Mouse (Mus musculus) stomach, embryonic 16.5 days (tissue): ENCODE results near the gene B4galt5. TPM values are rescaled to one million over a fixed set of nuclear protein-coding genes. Genes with fewer than 3 reads are reported as not detected.

ENCODE experiments used
- ATAC-seq: fragments of 200-750 bp; cut with Nextera tagmentation; 2 replicates; pipeline ENCODE4 v1.8.0; 2017; ENCODE audit warnings: moderate number of reproducible peaks, moderate TSS enrichment; ENCODE audit not compliant: insufficient read depth, low FRiP score
- H3K27ac ChIP-seq: fragments of 300-500 bp; sonication (generic); 2 replicates; pipeline ENCODE4 v1.5.1; 2014; ENCODE audit warnings: low read length
- H3K27me3 ChIP-seq: fragments of 300-500 bp; sonication (generic); 2 replicates; pipeline ENCODE4 v1.6.1; 2014; ENCODE audit warnings: low read length, control low read depth, mixed read lengths; ENCODE audit not compliant: control insufficient read depth, insufficient read depth
- H3K36me3 ChIP-seq: fragments of 300-500 bp; sonication (generic); 2 replicates; pipeline ENCODE4 v1.6.1; 2014; ENCODE audit warnings: low read length; ENCODE audit not compliant: control insufficient read depth, insufficient read depth
- H3K4me1 ChIP-seq: fragments of 300-500 bp; sonication (generic); 2 replicates; pipeline ENCODE4 v1.6.1; 2014; ENCODE audit warnings: low read length, control low read depth, mixed read lengths; ENCODE audit not compliant: control insufficient read depth, insufficient read depth
- H3K4me2 ChIP-seq: fragments of 300-500 bp; sonication (generic); 2 replicates; pipeline ENCODE4 v1.6.1; 2014; ENCODE audit warnings: low read depth, low read length, mixed read lengths
- H3K4me3 ChIP-seq: fragments of 300-500 bp; sonication (generic); replicated peaks from 2 replicates; pipeline ENCODE4 v1.5.1; 2014; ENCODE audit warnings: mild to moderate bottlenecking, low read length
- H3K9ac ChIP-seq: fragments of 300-500 bp; sonication (generic); 2 replicates; pipeline ENCODE4 v1.6.1; 2014; ENCODE audit warnings: low read length
- H3K9me3 ChIP-seq: fragments of 300-500 bp; sonication (generic); replicated peaks from 2 replicates; pipeline ENCODE4 v1.6.1; 2016; ENCODE audit warnings: low read length, control low read depth; ENCODE audit not compliant: control insufficient read depth
- WGBS: fragments of 180-500 bp; shearing (Covaris S2); extraction: QIAGEN DNeasy Blood & Tissue Kit; methylation state at CpG from one replicate; pipeline ENCODE4 v1.1.7; 2014; 5-methylcytosine and 5-hydroxymethylcytosine counted together
- polyA plus RNA-seq: library from polyadenylated mRNA; unstranded; fragments of >200 nt; fragmentation: Nextera tagmentation; extraction: Ambion mirVana; gene quantifications from 2 replicates; pipeline ENCODE4 v1.2.1, GENCODE M21; 2015

Gene B4galt5
- polyA plus RNA-seq, 1 experiment from 2014 or later: 7.5 TPM

GRCm38 (mm10) chr2:167378972-167379371, 30.0 kb upstream of the B4galt5 start:
- H3K9ac ChIP-seq: no peak overlapping the region
- no peaks in the 10 kb centered on the region for H3K36me3 ChIP-seq
- no peak overlapping the region for H3K4me2 ChIP-seq
- ATAC-seq: no peak
- peaks cover 11% of the 10 kb centered on the region; the same call in 1 of the 2 replicates for H3K4me1 ChIP-seq
- H3K4me3 ChIP-seq: no peak overlapping the region
- H3K27me3 ChIP-seq: no peaks in the 10 kb centered on the region
- H3K9me3 ChIP-seq: no peaks in the 10 kb centered on the region
- 50% methylated on average over 4 of the region's 4 CpGs for WGBS
- 0 out of 2 replicates have a peak overlapping the region, but pooled peaks have one; percentile 30 for H3K27ac ChIP-seq

GRCm38 (mm10) chr2:167377697-167378096, 28.7 kb upstream of the B4galt5 start:
- 25% methylated on average over 3 of the region's 3 CpGs for WGBS
- ATAC-seq: no peak

GRCm38 (mm10) chr2:167376160-167376564, 27.2 kb upstream of the B4galt5 start:
- no peak for ATAC-seq
- Histone ChIP-seq H3K4me3 (no peak overlapping the region), H3K4me2 (no peak overlapping the region), H3K27me3 (no peaks in the 10 kb centered on the region), H3K9ac (no peak overlapping the region), H3K9me3 (no peaks in the 10 kb centered on the region), H3K27ac (no peak overlapping the region), H3K4me1 (0 out of 2 replicates have a peak, but pooled peaks cover 6% of the 10 kb centered on the region), H3K36me3 (no peaks in the 10 kb centered on the region)
- WGBS: 75% methylated on average over 8 of the region's 8 CpGs

More at GRCm38 (mm10) chr2:167377697-167378096, 28.7 kb upstream of the B4galt5 start:
- Histone ChIP-seq H3K36me3 (no peaks in the 10 kb centered on the region), H3K4me2 (no peak overlapping the region), H3K9me3 (no peaks in the 10 kb centered on the region), H3K4me3 (no peak overlapping the region), H3K27me3 (no peaks in the 10 kb centered on the region), H3K9ac (no peak overlapping the region), H3K27ac (no peak overlapping the region), H3K4me1 (0 out of 2 replicates have a peak, but pooled peaks cover 6% of the 10 kb centered on the region)

GRCm38 (mm10) chr2:167375688-167376087, 26.7 kb upstream of the B4galt5 start:
- no peak overlapping the region for H3K27ac ChIP-seq
- no peak overlapping the region for H3K9ac ChIP-seq
- no peaks in the 10 kb centered on the region for H3K9me3 ChIP-seq
- no peak overlapping the region for H3K4me3 ChIP-seq
- no peak overlapping the region for H3K4me2 ChIP-seq
- ATAC-seq: no peak
- H3K27me3 ChIP-seq: no peaks in the 10 kb centered on the region
- H3K36me3 ChIP-seq: no peaks in the 10 kb centered on the region
- 0 out of 2 replicates have a peak, but pooled peaks cover 6% of the 10 kb centered on the region for H3K4me1 ChIP-seq
- 86% methylated on average over 5 of the region's 5 CpGs for WGBS

GRCm38 (mm10) chr2:167375135-167375534, 26.2 kb upstream of the B4galt5 start:
- Histone ChIP-seq H3K4me3 (no peak overlapping the region), H3K4me2 (no peak overlapping the region), H3K27me3 (no peaks in the 10 kb centered on the region), H3K4me1 (0 out of 2 replicates have a peak, but pooled peaks cover 6% of the 10 kb centered on the region), H3K9me3 (no peaks in the 10 kb centered on the region), H3K36me3 (no peaks in the 10 kb centered on the region), H3K27ac (no peak overlapping the region), H3K9ac (no peak overlapping the region)
- 73% methylated on average over 9 of the region's 9 CpGs for WGBS
- no peak for ATAC-seq

- ATAC-seq: no peak
- H3K4me1 ChIP-seq: 0 out of 2 replicates have a peak, but pooled peaks cover 6% of the 10 kb centered on the region
- H3K9me3 ChIP-seq: no peaks in the 10 kb centered on the region
- H3K4me2 ChIP-seq: no peak overlapping the region
- no peaks in the 10 kb centered on the region for H3K36me3 ChIP-seq
- H3K27ac ChIP-seq: no peak overlapping the region
- no peaks in the 10 kb centered on the region for H3K27me3 ChIP-seq
- no peak overlapping the region for H3K9ac ChIP-seq
- WGBS: 90% methylated on average over 12 of the region's 12 CpGs
- no peak overlapping the region for H3K4me3 ChIP-seq
Measured at GRCm38 (mm10) chr2:167374191-167374805, 25.3 kb upstream of the B4galt5 start.

- Histone ChIP-seq H3K9me3 (no peaks in the 10 kb centered on the region), H3K4me3 (no peak overlapping the region), H3K4me1 (0 out of 2 replicates have a peak, but pooled peaks cover 6% of the 10 kb centered on the region), H3K4me2 (no peak overlapping the region), H3K36me3 (no peaks in the 10 kb centered on the region), H3K27me3 (no peaks in the 10 kb centered on the region), H3K9ac (no peak overlapping the region; the same call in 1 of the 2 replicates), H3K27ac (no peak overlapping the region)
- WGBS: 67% methylated on average over 5 of the region's 5 CpGs
- ATAC-seq: 0 out of 2 replicates have a peak, but pooled peaks have one; percentile 15
Measured at GRCm38 (mm10) chr2:167373266-167373665, 24.3 kb upstream of the B4galt5 start.

GRCm38 (mm10) chr2:167371506-167371905, 22.5 kb upstream of the B4galt5 start:
- Histone ChIP-seq H3K9me3 (no peaks in the 10 kb centered on the region), H3K4me2 (no peak overlapping the region), H3K9ac (no peak overlapping the region), H3K4me1 (no peaks in the 10 kb centered on the region), H3K27me3 (no peaks in the 10 kb centered on the region), H3K27ac (no peak overlapping the region), H3K4me3 (no peak overlapping the region), H3K36me3 (no peaks in the 10 kb centered on the region)
- ATAC-seq: no peak
- WGBS: 84% methylated on average over 2 of the region's 2 CpGs

- ATAC-seq: 0 out of 2 replicates have a peak, but pooled peaks have one; percentile 54
- H3K4me3 ChIP-seq: no peak overlapping the region
- H3K9me3 ChIP-seq: 0 out of 2 replicates have a peak, but pooled peaks cover 3% of the 10 kb centered on the region
- no peak overlapping the region for H3K9ac ChIP-seq
- WGBS: 63% methylated on average over 8 of the region's 9 CpGs
- H3K4me2 ChIP-seq: no peak overlapping the region
- no peaks in the 10 kb centered on the region for H3K36me3 ChIP-seq
- no peaks in the 10 kb centered on the region for H3K4me1 ChIP-seq
- no peak overlapping the region for H3K27ac ChIP-seq
- no peaks in the 10 kb centered on the region for H3K27me3 ChIP-seq
Measured at GRCm38 (mm10) chr2:167368328-167368727, 19.3 kb upstream of the B4galt5 start.
